Mouse (Mus musculus) testis, adult 2 months (tissue): ENCODE data around the gene Il12a. TPM values are rescaled to one million over a fixed set of nuclear protein-coding genes. Genes with fewer than 3 reads are reported as not detected.

Experiments used
- H3K27ac ChIP-seq: fragments of 200-500 bp; 2 replicates; pipeline ENCODE4 v1.5.1; 2012; ENCODE audit warnings: low read depth, low read length; ENCODE audit not compliant: control insufficient read depth, insufficient read depth
- H3K27me3 ChIP-seq: fragments of 200-500 bp; 2 replicates; pipeline ENCODE4 v1.6.1; 2012; ENCODE audit warnings: mild to moderate bottlenecking, low read length, moderate library complexity; ENCODE audit not compliant: control insufficient read depth, insufficient read depth
- H3K36me3 ChIP-seq: fragments of 200-500 bp; 2 replicates; pipeline ENCODE4 v1.6.1; 2012; ENCODE audit warnings: mild to moderate bottlenecking, low read length; ENCODE audit not compliant: control insufficient read depth, insufficient read depth
- H3K4me1 ChIP-seq: fragments of 200-500 bp; 2 replicates; pipeline ENCODE4 v1.6.1; 2012; ENCODE audit warnings: low read length; ENCODE audit not compliant: control insufficient read depth, insufficient read depth
- H3K4me3 ChIP-seq: fragments of 200-500 bp; 2 replicates; pipeline ENCODE4 v1.5.1; 2012; ENCODE audit warnings: low read depth, mild to moderate bottlenecking, low read length, moderate library complexity, mixed read lengths; ENCODE audit not compliant: control insufficient read depth
- CTCF ChIP-seq: fragments of 200-500 bp; IDR thresholded peaks from 2 replicates; pipeline ENCODE4 v1.5.1; 2012; ENCODE audit warnings: low read depth, mild to moderate bottlenecking, inconsistent platforms, low read length, moderate library complexity; ENCODE audit not compliant: control insufficient read depth, insufficient read depth, insufficient replicate concordance
- POLR2A ChIP-seq: fragments of 200-500 bp; IDR thresholded peaks from 2 replicates; pipeline ENCODE4 v1.6.1; 2012; ENCODE audit warnings: low read depth, mild to moderate bottlenecking, inconsistent platforms, low read length, moderate library complexity; ENCODE audit not compliant: control insufficient read depth
- polyA plus RNA-seq: library from polyadenylated mRNA; depleted of rRNA; stranded (reverse); fragments of >200 nt; gene quantifications from 2 replicates; pipeline ENCODE4 v1.2.3, GENCODE M21; 2012

The Il12a gene
- polyA plus RNA-seq, 1 experiment = 0.07 TPM

GRCm38 (mm10) chr3:68675216-68675835, 15.1 kb upstream of the Il12a start:
- Histone ChIP-seq H3K27me3 (no peaks in the 10 kb centered on the region), H3K4me1 (peaks cover 5% of the 10 kb centered on the region), H3K4me3 (no peak overlapping the region), H3K36me3 (no peaks in the 10 kb centered on the region), H3K27ac (no peak overlapping the region)
- TF ChIP-seq CTCF = no peak
- TF ChIP-seq POLR2A = no peak

- Histone ChIP-seq H3K36me3 (no peaks in the 10 kb centered on the region), H3K27ac (no peak overlapping the region), H3K4me3 (no peak overlapping the region), H3K4me1 (peaks cover 5% of the 10 kb centered on the region), H3K27me3 (no peaks in the 10 kb centered on the region)
- TF ChIP-seq POLR2A (no peak), CTCF (no peak)
Observed at GRCm38 (mm10) chr3:68675980-68676678, 14.3 kb upstream of the Il12a start.

GRCm38 (mm10) chr3:68676831-68677303, 13.6 kb upstream of the Il12a start:
- H3K4me3 ChIP-seq = peak overlapping the region; percentile 29
- no peaks in the 10 kb centered on the region for H3K36me3 ChIP-seq
- TF ChIP-seq CTCF (no peak), POLR2A (no peak)
- no peaks in the 10 kb centered on the region for H3K27me3 ChIP-seq
- H3K27ac ChIP-seq = 0 out of 2 replicates have a peak overlapping the region, but pooled peaks have one; percentile 25
- H3K4me1 ChIP-seq = peaks cover 5% of the 10 kb centered on the region

GRCm38 (mm10) chr3:68678805-68679585, 11.4 kb upstream of the Il12a start:
- no peaks in the 10 kb centered on the region for H3K27me3 ChIP-seq
- H3K4me1 ChIP-seq = peaks cover 5% of the 10 kb centered on the region
- H3K36me3 ChIP-seq = no peaks in the 10 kb centered on the region
- H3K27ac ChIP-seq = no peak overlapping the region
- no peak overlapping the region for H3K4me3 ChIP-seq
- no peak for TF ChIP-seq POLR2A
- no peak for TF ChIP-seq CTCF

- Histone ChIP-seq H3K27ac (no peak overlapping the region), H3K27me3 (no peaks in the 10 kb centered on the region), H3K36me3 (no peaks in the 10 kb centered on the region), H3K4me1 (no peaks in the 10 kb centered on the region), H3K4me3 (no peak overlapping the region)
- TF ChIP-seq CTCF = no peak
- TF ChIP-seq POLR2A = no peak
Observed at GRCm38 (mm10) chr3:68683579-68683978, 6.9 kb upstream of the Il12a start.

GRCm38 (mm10) chr3:68684207-68684606, 6.2 kb upstream of the Il12a start:
- Histone ChIP-seq H3K27me3 (no peaks in the 10 kb centered on the region), H3K27ac (no peak overlapping the region), H3K4me3 (no peak overlapping the region), H3K36me3 (no peaks in the 10 kb centered on the region), H3K4me1 (no peaks in the 10 kb centered on the region)
- TF ChIP-seq POLR2A (no peak), CTCF (no peak)
